Mouse (Mus musculus) embryonic facial prominence, embryonic 14.5 days (tissue): ENCODE data around the gene Esrrg. TPM values are rescaled to one million over a fixed set of nuclear protein-coding genes. Genes with fewer than 3 reads are reported as not detected.

ENCODE experiments used
- ATAC-seq: fragments of 200-750 bp; cut with Nextera tagmentation; 2 replicates; pipeline ENCODE4 v1.8.0; 2017; ENCODE audit warnings: low read depth, moderate number of reproducible peaks, moderate TSS enrichment
- DNase-seq: peaks from one replicate; pipeline ENCODE4 v3.0.0-alpha.2; 2015; ENCODE audit warnings: low spot score
- H3K27ac ChIP-seq: fragments of 300-500 bp; sonication (generic); replicated peaks from 2 replicates; pipeline ENCODE4 v1.5.1; 2014; ENCODE audit warnings: low read depth, mild to moderate bottlenecking, low read length, moderate library complexity
- H3K27me3 ChIP-seq: fragments of 300-500 bp; sonication (generic); replicated peaks from 2 replicates; pipeline ENCODE4 v1.6.1; 2014; ENCODE audit warnings: low read length; ENCODE audit not compliant: control insufficient read depth, insufficient read depth
- H3K36me3 ChIP-seq: fragments of 300-500 bp; sonication (generic); 2 replicates; pipeline ENCODE4 v1.6.1; 2014; ENCODE audit warnings: low read length, mixed read lengths; ENCODE audit not compliant: control insufficient read depth, insufficient read depth
- H3K4me1 ChIP-seq: fragments of 300-500 bp; sonication (generic); 2 replicates; pipeline ENCODE4 v1.6.1; 2014; ENCODE audit warnings: antibody characterized with exemption, low read length; ENCODE audit not compliant: control insufficient read depth, insufficient read depth
- H3K4me2 ChIP-seq: fragments of 300-500 bp; sonication (generic); 2 replicates; pipeline ENCODE4 v1.6.1; 2014; ENCODE audit warnings: low read depth, mild to moderate bottlenecking, low read length, moderate library complexity, mixed read lengths
- H3K4me3 ChIP-seq: fragments of 300-500 bp; sonication (generic); 2 replicates; pipeline ENCODE4 v1.5.1; 2014; ENCODE audit warnings: low read depth, mild to moderate bottlenecking, low read length
- H3K9ac ChIP-seq: fragments of 300-500 bp; sonication (generic); 2 replicates; pipeline ENCODE4 v1.6.1; 2014; ENCODE audit warnings: low read depth, mild to moderate bottlenecking, low read length, moderate library complexity, mixed read lengths
- H3K9me3 ChIP-seq: fragments of 300-500 bp; sonication (generic); 2 replicates; pipeline ENCODE4 v1.6.1; 2016; ENCODE audit warnings: low read length; ENCODE audit not compliant: control insufficient read depth
- WGBS: fragments of 180-500 bp; shearing (Covaris S2); extraction: QIAGEN DNeasy Blood & Tissue Kit; methylation state at CpG from one replicate; pipeline ENCODE4 v1.1.7; 2014; 5-methylcytosine and 5-hydroxymethylcytosine counted together
- polyA plus RNA-seq: library from polyadenylated mRNA; unstranded; fragments of >200 nt; fragmentation: Nextera tagmentation; extraction: Ambion mirVana; gene quantifications from 2 replicates; pipeline ENCODE4 v1.2.1, GENCODE M21; 2014

Gene Esrrg
- polyA plus RNA-seq, 1 experiment from 2014 or later = 3.1 TPM

- Histone ChIP-seq H3K4me3 (no peak overlapping the region), H3K9ac (no peak overlapping the region), H3K4me2 (no peak overlapping the region), H3K4me1 (no peaks in the 10 kb centered on the region), H3K27ac (no peak overlapping the region), H3K36me3 (no peaks in the 10 kb centered on the region), H3K27me3 (no peaks in the 10 kb centered on the region), H3K9me3 (no peaks in the 10 kb centered on the region)
- 79% methylated on average over 7 of the region's 7 CpGs for WGBS
- ATAC-seq (no peak), DNase-seq (no peak)
Measured at GRCm38 (mm10) chr1:188257500-188257899, 648.9 kb downstream of the Esrrg start.

- WGBS = 64% methylated on average over 6 of the region's 6 CpGs
- no peak overlapping the region for H3K27ac ChIP-seq
- DNase-seq (no peak), ATAC-seq (no peak)
- H3K9ac ChIP-seq = no peak overlapping the region
- no peak overlapping the region for H3K4me2 ChIP-seq
- no peaks in the 10 kb centered on the region for H3K27me3 ChIP-seq
- no peaks in the 10 kb centered on the region for H3K9me3 ChIP-seq
- no peak overlapping the region for H3K4me3 ChIP-seq
- no peaks in the 10 kb centered on the region for H3K36me3 ChIP-seq
- H3K4me1 ChIP-seq = no peaks in the 10 kb centered on the region
Measured at GRCm38 (mm10) chr1:188260259-188261107, 651.9 kb downstream of the Esrrg start.

GRCm38 (mm10) chr1:188261903-188262682 lies 653.5 kb downstream of the Esrrg start, which contains the start of gene Ush2a:
TSS of gene Ush2a (plus strand) at chr1:188262023.
- ATAC-seq = no peak

More at GRCm38 (mm10) chr1:188261903-188262682, 653.5 kb downstream of the Esrrg start, which contains the start of gene Ush2a:
- H3K9me3 ChIP-seq = no peaks in the 10 kb centered on the region
- H3K9ac ChIP-seq = no peak within 1 kb of the TSS
- H3K4me2 ChIP-seq = no peak within 1 kb of the TSS
- H3K4me1 ChIP-seq = no peaks in the 10 kb centered on the region
- 68% methylated on average over 10 of the region's 10 CpGs for WGBS
- H3K36me3 ChIP-seq = no peaks in the 10 kb centered on the region
- no peak for DNase-seq
- no peak within 1 kb of the TSS for H3K27ac ChIP-seq
- no peaks in the 10 kb centered on the region for H3K27me3 ChIP-seq
- no peak within 1 kb of the TSS for H3K4me3 ChIP-seq
